Mouse (Mus musculus) hindbrain, embryonic 13.5 days (tissue): ENCODE data around the gene Vwa5b2. TPM values are rescaled to one million over a fixed set of nuclear protein-coding genes. Genes with fewer than 3 reads are reported as not detected.
A peak's percentile ranks its signal among the peaks of the same experiment; 100 is the strongest.

Source experiments
- ATAC-seq: fragments of 200-750 bp; cut with Nextera tagmentation; 2 replicates; pipeline ENCODE4 v1.8.0; 2017; ENCODE audit warnings: moderate TSS enrichment; ENCODE audit not compliant: low FRiP score
- H3K27ac ChIP-seq: fragments of 300-500 bp; sonication (generic); 2 replicates; pipeline ENCODE4 v1.5.1; 2015; ENCODE audit warnings: inconsistent platforms, mild to moderate bottlenecking, moderate library complexity
- H3K27me3 ChIP-seq: fragments of 300-500 bp; sonication (generic); 2 replicates; pipeline ENCODE4 v1.6.1; 2015; ENCODE audit warnings: mild to moderate bottlenecking, inconsistent platforms
- H3K36me3 ChIP-seq: fragments of 300-500 bp; sonication (generic); 2 replicates; pipeline ENCODE4 v1.6.1; 2015; ENCODE audit warnings: mild to moderate bottlenecking, inconsistent platforms
- H3K4me1 ChIP-seq: fragments of 300-500 bp; sonication (generic); replicated peaks from 2 replicates; pipeline ENCODE4 v1.6.1; 2015; ENCODE audit warnings: inconsistent platforms
- H3K4me2 ChIP-seq: fragments of 300-500 bp; sonication (generic); 2 replicates; pipeline ENCODE4 v1.6.1; 2015; ENCODE audit warnings: inconsistent platforms, mild to moderate bottlenecking, moderate library complexity
- H3K4me3 ChIP-seq: fragments of 300-500 bp; sonication (generic); 2 replicates; pipeline ENCODE4 v1.5.1; 2015; ENCODE audit warnings: mild to moderate bottlenecking, inconsistent platforms
- H3K9ac ChIP-seq: fragments of 300-500 bp; sonication (generic); 2 replicates; pipeline ENCODE4 v1.6.1; 2015; ENCODE audit warnings: mild to moderate bottlenecking, inconsistent platforms
- H3K9me3 ChIP-seq: fragments of 300-500 bp; sonication (generic); 2 replicates; pipeline ENCODE4 v1.6.1; 2016; ENCODE audit warnings: inconsistent platforms
- WGBS: fragments of 180-500 bp; shearing (Covaris S2); methylation state at CpG from one replicate; pipeline ENCODE4 v1.1.7; 2015; 5-methylcytosine and 5-hydroxymethylcytosine counted together
- polyA plus RNA-seq: library from polyadenylated mRNA; unstranded; fragments of >200 nt; fragmentation: Nextera tagmentation; extraction: Ambion mirVana; gene quantifications from 2 replicates; pipeline ENCODE4 v1.2.1, GENCODE M21; 2015

Gene Vwa5b2
- polyA plus RNA-seq, 1 experiment from 2014 or later: 14.1 TPM

- Histone ChIP-seq H3K27me3 (peaks cover 72% of the 10 kb centered on the region), H3K9me3 (no peaks in the 10 kb centered on the region), H3K4me3 (peak overlapping the region; percentile 57), H3K27ac (peak overlapping the region; percentile 64), H3K9ac (peak overlapping the region; percentile 79), H3K4me1 (peaks cover 22% of the 10 kb centered on the region), H3K36me3 (no peaks in the 10 kb centered on the region), H3K4me2 (peak overlapping the region; percentile 90)
- peak; percentile 90 for ATAC-seq
- WGBS: under 1% methylated on average over 38 of the region's 39 CpGs
Observed at GRCm38 (mm10) chr16:20589939-20590679, 838 bp downstream of the Vwa5b2 start.

GRCm38 (mm10) chr16:20590680-20591038 is 1.4 kb downstream of the Vwa5b2 start:
- Histone ChIP-seq H3K4me1 (peaks cover 22% of the 10 kb centered on the region), H3K27me3 (peaks cover 77% of the 10 kb centered on the region), H3K9me3 (no peaks in the 10 kb centered on the region), H3K9ac (peak overlapping the region; percentile 79), H3K27ac (no peak overlapping the region), H3K4me3 (peak overlapping the region; percentile 57), H3K36me3 (no peaks in the 10 kb centered on the region), H3K4me2 (peak overlapping the region; percentile 90)
- WGBS: 1% methylated on average over 17 of the region's 17 CpGs
- peak; percentile 11 for ATAC-seq

GRCm38 (mm10) chr16:20591076-20591705 is 1.9 kb downstream of the Vwa5b2 start:
- peaks cover 83% of the 10 kb centered on the region for H3K27me3 ChIP-seq
- H3K4me1 ChIP-seq: peaks cover 22% of the 10 kb centered on the region
- ATAC-seq: no peak
- H3K4me3 ChIP-seq: peak overlapping the region; percentile 57
- peak overlapping the region; percentile 79 for H3K9ac ChIP-seq
- no peaks in the 10 kb centered on the region for H3K36me3 ChIP-seq
- 4% methylated on average over 48 of the region's 48 CpGs for WGBS
- no peak overlapping the region for H3K27ac ChIP-seq
- no peaks in the 10 kb centered on the region for H3K9me3 ChIP-seq
- H3K4me2 ChIP-seq: peak overlapping the region; percentile 90

- H3K36me3 ChIP-seq: no peaks in the 10 kb centered on the region
- no peaks in the 10 kb centered on the region for H3K9me3 ChIP-seq
- peaks cover 64% of the 10 kb centered on the region for H3K27me3 ChIP-seq
- WGBS: 93% methylated on average over 7 of the region's 7 CpGs
- H3K27ac ChIP-seq: no peak overlapping the region
- ATAC-seq: no peak
- H3K4me1 ChIP-seq: peaks cover 14% of the 10 kb centered on the region
- H3K9ac ChIP-seq: no peak overlapping the region
- no peak overlapping the region for H3K4me2 ChIP-seq
- no peak overlapping the region for H3K4me3 ChIP-seq
Observed at GRCm38 (mm10) chr16:20595060-20595673, 5.9 kb downstream of the Vwa5b2 start.

GRCm38 (mm10) chr16:20595737-20596136 is 6.5 kb downstream of the Vwa5b2 start:
- 89% methylated on average over 4 of the region's 4 CpGs for WGBS
- 0 out of 2 replicates have a peak, but pooled peaks cover 1% of the 10 kb centered on the region for H3K36me3 ChIP-seq
- ATAC-seq: no peak
- no peaks in the 10 kb centered on the region for H3K9me3 ChIP-seq
- no peak overlapping the region for H3K9ac ChIP-seq
- H3K4me3 ChIP-seq: no peak overlapping the region
- no peak overlapping the region for H3K27ac ChIP-seq
- H3K27me3 ChIP-seq: peaks cover 58% of the 10 kb centered on the region
- no peak overlapping the region for H3K4me2 ChIP-seq
- H3K4me1 ChIP-seq: peaks cover 11% of the 10 kb centered on the region

- H3K9me3 ChIP-seq: no peaks in the 10 kb centered on the region
- no peak overlapping the region for H3K4me2 ChIP-seq
- H3K4me3 ChIP-seq: no peak overlapping the region
- 0 out of 2 replicates have a peak, but pooled peaks cover 4% of the 10 kb centered on the region for H3K4me1 ChIP-seq
- WGBS: 77% methylated on average over 7 of the region's 7 CpGs
- H3K36me3 ChIP-seq: 0 out of 2 replicates have a peak, but pooled peaks cover 4% of the 10 kb centered on the region
- peaks cover 47% of the 10 kb centered on the region for H3K27me3 ChIP-seq
- ATAC-seq: no peak
- no peak overlapping the region for H3K27ac ChIP-seq
- H3K9ac ChIP-seq: no peak overlapping the region
Observed at GRCm38 (mm10) chr16:20596687-20597441, 7.6 kb downstream of the Vwa5b2 start.

GRCm38 (mm10) chr16:20600511-20600910 is 11.2 kb downstream of the Vwa5b2 start:
- Histone ChIP-seq H3K36me3 (peaks cover 24% of the 10 kb centered on the region), H3K9ac (no peak overlapping the region), H3K27ac (no peak overlapping the region), H3K4me2 (no peak overlapping the region), H3K9me3 (no peaks in the 10 kb centered on the region), H3K4me3 (no peak overlapping the region), H3K27me3 (peaks cover 13% of the 10 kb centered on the region), H3K4me1 (peaks cover 16% of the 10 kb centered on the region)
- WGBS: 62% methylated on average over 5 of the region's 5 CpGs
- ATAC-seq: no peak

GRCm38 (mm10) chr16:20604705-20605104 is 15.4 kb downstream of the Vwa5b2 start:
- H3K4me1 ChIP-seq: peaks cover 31% of the 10 kb centered on the region
- H3K9ac ChIP-seq: no peak overlapping the region
- no peaks in the 10 kb centered on the region for H3K9me3 ChIP-seq
- H3K4me2 ChIP-seq: no peak overlapping the region
- 69% methylated on average over 9 of the region's 9 CpGs for WGBS
- H3K4me3 ChIP-seq: no peak overlapping the region
- peaks cover 53% of the 10 kb centered on the region for H3K36me3 ChIP-seq
- no peak for ATAC-seq
- H3K27me3 ChIP-seq: no peaks in the 10 kb centered on the region
- H3K27ac ChIP-seq: 0 out of 2 replicates have a peak overlapping the region, but pooled peaks have one; percentile 35

GRCm38 (mm10) chr16:20610501-20611356 is 21.5 kb downstream of the Vwa5b2 start:
- under 1% methylated on average over 28 of the region's 28 CpGs for WGBS
- peaks cover 31% of the 10 kb centered on the region for H3K4me1 ChIP-seq
- peaks cover 29% of the 10 kb centered on the region for H3K36me3 ChIP-seq
- H3K4me3 ChIP-seq: peak overlapping the region; percentile 86
- H3K9ac ChIP-seq: peak overlapping the region; percentile 87
- ATAC-seq: peak; percentile 67
- no peaks in the 10 kb centered on the region for H3K27me3 ChIP-seq
- H3K27ac ChIP-seq: peak overlapping the region; percentile 91
- no peaks in the 10 kb centered on the region for H3K9me3 ChIP-seq
- H3K4me2 ChIP-seq: peak overlapping the region; percentile 90

GRCm38 (mm10) chr16:20611357-20612227 is 22.3 kb downstream of the Vwa5b2 start, which contains the start of the genes Eef1akmt4, Gm49333 and Alg3:
Gene Eef1akmt4, plus strand, starts transcription at chr16:20611593.
Gene Gm49333, plus strand, starts transcription at chr16:20611610.
Gene Alg3, minus strand, starts transcription at chr16:20611735.
- H3K36me3 ChIP-seq: peaks cover 27% of the 10 kb centered on the region
- peak within 1 kb of the TSS; percentile 86 for H3K4me3 ChIP-seq
- no peaks in the 10 kb centered on the region for H3K27me3 ChIP-seq
- 3% methylated on average over 41 of the region's 41 CpGs for WGBS
- peak within 1 kb of the TSS; percentile 90 for H3K4me2 ChIP-seq
- ATAC-seq: peak; percentile 94
- H3K4me1 ChIP-seq: peaks cover 31% of the 10 kb centered on the region
- peak within 1 kb of the TSS; percentile 91 for H3K27ac ChIP-seq
- no peaks in the 10 kb centered on the region for H3K9me3 ChIP-seq
- peak within 1 kb of the TSS; percentile 87 for H3K9ac ChIP-seq
